19 mouse cellular contexts compared by ENCODE assay signal in the genomic region with DNA sequence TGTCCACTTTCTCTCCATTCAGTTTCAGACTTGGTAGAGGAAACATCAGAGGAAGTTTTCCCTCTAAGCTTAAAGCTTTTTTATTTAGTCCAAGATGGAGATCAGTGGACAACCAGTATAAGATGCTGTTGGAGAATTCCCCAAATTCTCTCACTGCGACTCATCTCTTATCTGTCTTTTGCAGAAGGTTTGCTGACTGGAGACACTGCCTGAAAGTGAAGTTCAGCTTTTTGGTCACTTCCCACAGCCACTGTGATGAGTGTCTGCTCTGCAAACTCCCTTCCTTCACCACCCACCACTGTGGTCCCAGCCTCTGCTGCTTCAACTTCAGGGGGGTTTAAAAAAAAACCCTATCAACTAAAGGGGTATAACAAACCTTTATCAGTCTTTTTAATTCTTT.
DNase-seq lines count a peak whose midpoint lies in the region; ATAC-seq and TF ChIP-seq lines count a peak whose summit lies in the region.
"Had no signal": no experiment of that assay in that cellular context is flagged by ENCODE, and none has a peak within 500 bp of the region (broad histone marks: within the 10 kb centered on the region; RNA-seq: fewer than 3 reads in every experiment).

No protein-coding gene starts in this region.

- CTCF ChIA-PET in Patski (lab: Charles Lee) = no interaction called here

- H3K9ac ChIP-seq in MEL (ENCODE audit: control insufficient read depth, low read depth, low read length, poor library complexity, severe bottlenecking) = no peak overlapping the region
- H3K9ac ChIP-seq: embryonic facial prominence, embryonic 12.5 days; forebrain, embryonic 15.5 days; heart, embryonic 13.5 days; hindbrain, embryonic 15.5 days had no signal

- no peaks in the 10 kb centered on the region; a peak in 1 of 4 replicates for H3K4me1 ChIP-seq in MEL (ENCODE audit: control insufficient read depth in 1 of 2, insufficient read depth in 2 of 2, low read length in 2 of 2)
- H3K4me1 ChIP-seq: embryonic facial prominence, embryonic 12.5 days; forebrain, embryonic 15.5 days; heart, embryonic 13.5 days; hindbrain, embryonic 15.5 days had no signal

- H3K27me3 ChIP-seq in MEL (ENCODE audit: control insufficient read depth in 1 of 2, insufficient read depth in 2 of 2, low read length in 2 of 2) = no peaks in the 10 kb centered on the region
- no peaks in the 10 kb centered on the region for H3K27me3 ChIP-seq in Patski
- H3K27me3 ChIP-seq: CH12.LX; embryonic facial prominence, embryonic 12.5 days; forebrain, embryonic 15.5 days; heart, embryonic 13.5 days; hindbrain, embryonic 15.5 days had no signal

- TF ChIP-seq POLR2A in MEL (IDR thresholded peaks at IDR 0.05; ENCODE audit: control insufficient read depth in 1 of 2, insufficient read depth in 1 of 2, low read depth in 1 of 2, low read length in 2 of 2, poor library complexity in 1 of 2) = no peak

- no peaks in the 10 kb centered on the region for H3K79me2 ChIP-seq in MEL (ENCODE audit: control insufficient read depth, insufficient read depth, low read length, poor library complexity)

- no peak for TF ChIP-seq RAD21 in MEL (IDR thresholded peaks at IDR 0.05; ENCODE audit: low read depth, low read length)

- no peak; a peak in 1 of 4 replicates for TF ChIP-seq EP300 in MEL (IDR thresholded peaks at IDR 0.05; ENCODE audit: low read depth in 1 of 2, low read length in 2 of 2)

- peak; percentile 39 for ATAC-seq in Patski
- ATAC-seq in CD4-positive, CD25-positive, alpha-beta regulatory T cell, adult 4 months = no peak
- ATAC-seq: forebrain, embryonic 15.5 days; inflammation-experienced regulatory T-cells, adult 6 months; intestine, postnatal 0 days had no signal

- H3K36me3 ChIP-seq in MEL (ENCODE audit: control insufficient read depth in 1 of 2, insufficient read depth in 2 of 2, low read length in 2 of 2) = peaks cover 0 to 3% of the 10 kb centered on the region in 2 experiments; a peak in 1 of 4 replicates
- H3K36me3 ChIP-seq: embryonic facial prominence, embryonic 12.5 days; forebrain, embryonic 15.5 days; heart, embryonic 13.5 days; hindbrain, embryonic 15.5 days had no signal

- POLR2A ChIA-PET in Patski (lab: Charles Lee) = no interaction called here

- H3K27ac ChIP-seq in MEL (ENCODE audit: control insufficient read depth, low read depth, low read length) = no peak overlapping the region
- H3K27ac ChIP-seq: embryonic facial prominence, embryonic 12.5 days; forebrain, embryonic 15.5 days; heart, embryonic 13.5 days; hindbrain, embryonic 15.5 days had no signal

- in situ Hi-C loops in Patski (cut with MboI; ENCODE audit: low pct_unique_long_range_greater_than_20kb) = no loop called here

- no peak overlapping the region for H3K4me3 ChIP-seq in MEL (ENCODE audit: control insufficient read depth in 1 of 2, insufficient read depth in 1 of 2, low read depth in 2 of 2, low read length in 2 of 2)
- H3K4me3 ChIP-seq: embryonic facial prominence, embryonic 12.5 days; forebrain, embryonic 15.5 days; heart, embryonic 13.5 days; hindbrain, embryonic 15.5 days had no signal

- TF ChIP-seq CTCF in MEL (IDR thresholded peaks at IDR 0.05 in 2 of 3, conservative IDR thresholded peaks at IDR 0.05 in 1 of 3; ENCODE audit: control insufficient read depth in 1 of 3, insufficient read depth in 1 of 3, low read depth in 2 of 3, low read length in 3 of 3, poor library complexity in 1 of 3, severe bottlenecking in 1 of 3) (no peak), Patski (IDR thresholded peaks at IDR 0.05) (no peak)

- H3K9me3 ChIP-seq in MEL (replicated peaks; ENCODE audit: insufficient read depth, low read length) = no peaks in the 10 kb centered on the region
- H3K9me3 ChIP-seq: embryonic facial prominence, embryonic 12.5 days; forebrain, embryonic 15.5 days; heart, embryonic 13.5 days; hindbrain, embryonic 15.5 days had no signal

- DNase-seq in 416B (ENCODE audit: low read depth) (peak; percentile 19), MEL (ENCODE audit: low read depth, low spot score) (peak; percentile 41), Patski (ENCODE audit: low read depth, low spot score) (no peak)
- no peak for DNase-seq in embryo, embryonic 11 days
- DNase-seq in frontal cortex, postnatal 10 days (ENCODE audit: low spot score in 2 of 2) = no peak
- DNase-seq: adrenal gland, adult 8-10 months; adrenal gland, postnatal 36 days; cerebellum, adult 2 months; cerebellum, postnatal 10 days; gastrocnemius, postnatal 25 days; heart, postnatal 36 days had no signal

TF ChIP-seq in MEL, 35 proteins besides CTCF, POLR2A, EP300 and RAD21:
- TF ChIP-seq MYC (IDR thresholded peaks at IDR 0.05; ENCODE audit: low read depth, low read length) (no peak), JUND (IDR thresholded peaks at IDR 0.05; ENCODE audit: low read depth, low read length) (no peak), POLR2AphosphoS5 (IDR thresholded peaks at IDR 0.05; ENCODE audit: borderline replicate concordance, low read depth, low read length) (no peak), USF1 (IDR thresholded peaks at IDR 0.05; ENCODE audit: low read depth, low read length) (no peak), GATA1 (IDR thresholded peaks at IDR 0.05; ENCODE audit: low read depth, low read length) (peak; percentile 59), TAL1 (IDR thresholded peaks at IDR 0.05; ENCODE audit: low read length) (peak; percentile 64)

Comparison
In these comparisons a context has a peak if more than half of its experiments do, and no peak if none do; other contexts are left out.
1. DNase-seq: peak in 416B (single experiment) and MEL (single experiment); none in Patski (single experiment), embryo, embryonic 11 days (single experiment) and frontal cortex, postnatal 10 days (0 of 2).